Mouse (Mus musculus) Muller cell, postnatal 12 days (primary cell): ENCODE measurements around the gene Tmem44.
A peak's percentile ranks its signal among the peaks of the same experiment; 100 is the strongest.
"Not testable (repeated sequence)": the region's sequence is repeated elsewhere in the genome, so short reads cannot be mapped to it uniquely, and the experiment has no call there.

Source experiments
- DNase-seq: peaks from one replicate; pipeline ENCODE4 v3.0.0-alpha.2; 2015; ENCODE audit errors: inconsistent ontology term

The Tmem44 gene

DNA sequence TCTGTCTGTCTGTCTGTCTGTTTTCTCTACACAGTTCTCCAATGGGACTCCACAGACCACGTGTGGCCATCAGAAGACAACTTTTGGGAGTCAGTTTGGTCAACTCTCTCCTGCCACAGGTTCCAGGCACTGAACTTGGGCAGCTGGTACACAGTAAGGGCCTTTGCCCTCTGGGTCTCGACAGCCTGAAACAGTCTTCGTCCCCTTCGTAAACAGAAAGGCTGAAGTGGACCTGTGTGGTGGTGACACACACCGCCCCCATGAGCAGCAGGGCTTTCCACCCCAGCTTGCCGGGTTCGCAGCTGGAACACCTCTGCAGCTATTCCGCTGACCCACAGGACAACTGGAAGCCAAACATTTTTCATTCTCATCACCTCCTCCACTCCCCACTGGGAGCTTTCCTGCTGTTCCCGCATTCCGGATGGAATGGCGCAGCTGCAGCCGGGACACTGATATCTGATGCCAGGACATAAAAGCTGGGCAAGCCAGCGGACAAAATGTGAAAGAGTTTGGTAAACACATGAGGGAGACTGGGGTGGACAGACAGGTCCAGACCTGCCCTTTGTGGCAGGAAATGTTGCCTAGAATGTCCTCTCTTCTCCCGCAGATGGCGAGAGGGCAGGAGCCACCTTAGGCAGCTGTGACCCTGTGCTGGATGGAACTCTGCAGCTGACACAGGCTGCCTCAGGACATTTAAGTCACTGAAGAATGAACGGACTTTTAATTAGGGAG, 51.4 kb downstream of the Tmem44 start:
- peak; percentile 54 for DNase-seq

DNA sequence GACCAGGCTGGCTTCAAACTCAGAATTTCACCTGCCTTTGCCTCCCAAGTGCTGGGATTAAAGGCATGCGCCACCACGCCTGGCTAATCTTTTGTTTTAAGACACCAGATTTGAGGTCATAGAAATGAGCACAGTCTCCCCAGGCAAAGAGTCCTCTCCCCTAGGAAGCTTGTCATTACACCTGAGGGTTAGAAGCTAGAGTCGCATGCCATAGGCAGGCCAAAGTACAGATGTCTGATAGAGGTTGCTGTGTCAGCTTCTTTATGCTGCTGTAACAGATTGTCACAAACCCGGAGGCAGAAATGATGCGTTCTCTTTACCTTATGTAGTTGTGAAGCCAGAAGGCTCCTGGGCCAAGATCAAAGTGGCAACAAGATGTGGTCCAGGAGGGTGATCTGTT, 53.3 kb downstream of the Tmem44 start:
- DNase-seq, result no peak

DNA sequence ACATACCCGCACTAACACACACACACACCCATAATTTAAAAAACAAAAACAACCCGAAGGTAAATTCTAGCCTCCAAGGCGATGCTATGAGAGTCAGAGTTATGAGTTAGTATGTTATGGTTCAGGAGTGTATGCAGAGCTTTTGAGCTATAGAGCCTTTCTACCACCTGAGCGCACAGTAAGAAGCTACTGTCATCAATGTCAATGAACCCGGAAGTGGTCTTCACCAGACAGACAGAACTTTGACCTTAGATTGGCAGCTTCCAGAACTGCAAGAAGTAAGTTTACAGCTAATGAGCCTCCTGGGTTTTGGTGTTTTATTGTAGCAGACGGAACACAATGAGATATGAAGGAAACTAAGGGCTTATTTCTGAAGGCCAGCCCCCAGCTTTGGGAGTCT, 55.8 kb downstream of the Tmem44 start:
- no peak for DNase-seq

DNA sequence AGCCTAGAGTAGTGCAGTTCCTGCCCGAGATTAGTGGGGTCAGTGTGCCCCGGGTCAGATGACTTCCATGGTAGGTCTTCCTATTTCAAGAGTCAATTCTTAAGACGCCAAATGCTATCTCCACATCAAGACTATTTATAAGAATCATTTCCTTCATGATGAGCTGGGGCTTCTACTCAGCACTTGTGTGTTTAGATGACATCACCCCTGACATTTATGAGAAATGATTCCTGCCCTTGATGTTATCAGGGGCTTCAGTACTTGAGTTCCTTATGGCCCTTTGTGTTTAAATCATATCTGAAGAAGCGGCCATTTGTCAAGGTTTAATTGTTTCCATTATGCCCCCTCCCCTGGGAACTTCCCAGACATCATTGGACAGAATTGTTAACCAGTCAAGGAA, 58.9 kb downstream of the Tmem44 start:
- no peak for DNase-seq

DNA sequence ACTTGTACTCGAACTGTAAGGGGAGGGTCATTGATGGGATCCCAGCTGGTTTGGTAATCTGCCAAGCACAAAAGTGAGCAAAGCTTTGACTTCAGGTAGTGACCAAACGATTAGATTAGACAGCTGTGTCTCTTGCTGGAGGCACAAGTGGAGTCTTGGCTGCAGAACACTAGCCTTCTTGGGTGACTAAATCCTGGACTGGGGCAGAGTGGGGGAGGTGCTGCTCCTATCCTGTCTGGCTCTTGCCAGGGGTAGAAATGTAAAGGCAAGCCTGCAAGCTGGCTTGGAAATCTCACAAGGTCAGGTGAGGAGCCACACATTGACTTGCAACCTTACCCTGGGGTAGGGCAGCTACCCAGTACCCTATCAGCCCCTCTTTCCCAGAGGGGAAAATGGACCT, 59.9 kb downstream of the Tmem44 start:
- no peak for DNase-seq

DNA sequence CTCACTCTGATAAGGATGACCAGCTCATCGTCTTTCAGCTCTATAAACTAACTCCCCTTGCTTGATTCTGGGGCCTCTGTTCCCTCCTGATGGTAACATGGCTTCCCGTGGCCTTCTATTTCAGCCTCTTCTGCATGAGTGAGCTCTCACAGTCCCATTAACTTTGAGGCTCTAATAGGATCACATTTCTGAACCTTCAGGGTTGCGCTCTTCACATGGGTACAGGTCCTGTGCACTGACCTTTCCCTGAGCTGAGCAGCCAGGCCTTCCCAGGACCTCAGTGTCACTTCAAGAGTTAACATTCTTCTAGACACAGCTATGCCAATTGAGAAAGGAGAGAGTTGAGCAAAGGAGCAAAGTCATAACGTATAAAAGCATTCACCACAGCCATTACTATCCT, 60.3 kb downstream of the Tmem44 start:
- no peak for DNase-seq

DNA sequence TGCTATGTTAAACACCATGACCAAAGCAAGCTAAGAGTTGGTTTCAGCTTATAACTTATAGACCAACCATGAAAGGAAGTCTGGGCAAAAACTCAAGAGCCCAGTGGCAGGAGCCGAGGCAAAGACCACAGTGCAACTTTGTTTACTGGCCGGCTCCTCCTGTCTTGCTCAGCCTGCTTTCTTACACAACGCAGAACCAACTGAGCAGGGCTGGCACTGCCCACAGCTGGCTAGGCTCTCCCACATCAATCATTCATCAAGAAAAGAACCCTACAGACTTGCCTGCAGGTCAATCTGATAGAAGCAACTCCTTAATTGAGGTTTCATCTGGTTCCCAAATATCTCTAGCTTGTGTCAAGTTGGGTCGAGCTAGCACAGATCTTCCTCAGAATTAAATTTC, 61.0 kb downstream of the Tmem44 start:
- no peak for DNase-seq

DNA sequence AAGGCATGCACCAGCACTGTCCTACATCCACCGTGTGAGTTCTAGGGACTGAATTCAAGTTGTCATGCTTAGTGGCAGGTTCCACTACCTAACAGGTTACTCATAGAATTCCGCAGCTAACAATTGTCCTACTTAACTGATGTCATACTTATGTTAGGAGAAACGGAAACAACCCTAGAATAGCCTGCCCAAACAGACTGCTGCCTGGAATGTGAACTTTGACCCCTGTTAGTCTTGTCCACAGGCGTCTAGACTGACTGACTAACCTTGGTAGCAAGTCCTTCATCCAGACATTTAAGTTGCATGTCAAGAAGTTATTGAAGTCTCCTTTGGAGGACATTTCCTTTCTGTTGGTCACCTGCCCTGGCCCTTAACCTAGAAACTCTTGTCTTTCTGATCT, 64.1 kb downstream of the Tmem44 start:
- no peak for DNase-seq

DNA sequence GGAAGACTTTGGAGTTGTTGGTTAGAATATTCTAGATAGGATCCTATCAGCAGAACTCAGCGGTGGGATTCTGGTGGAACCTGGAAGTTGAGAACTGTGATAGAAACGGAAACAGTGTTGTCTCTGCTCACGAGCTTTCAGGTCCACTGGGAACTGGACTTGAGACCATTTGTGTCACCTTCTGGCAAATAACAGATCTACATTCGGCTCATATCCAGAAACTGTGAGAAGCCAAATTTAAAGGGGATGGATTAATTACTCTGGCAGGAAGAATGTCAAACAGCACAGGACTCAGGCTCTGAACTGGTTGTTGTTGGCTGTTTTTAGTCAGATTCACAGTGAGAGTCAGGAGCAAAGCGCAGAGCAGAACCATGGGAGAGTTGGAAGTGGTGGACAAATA, 72.9 kb downstream of the Tmem44 start:
- DNase-seq, result no peak

DNA sequence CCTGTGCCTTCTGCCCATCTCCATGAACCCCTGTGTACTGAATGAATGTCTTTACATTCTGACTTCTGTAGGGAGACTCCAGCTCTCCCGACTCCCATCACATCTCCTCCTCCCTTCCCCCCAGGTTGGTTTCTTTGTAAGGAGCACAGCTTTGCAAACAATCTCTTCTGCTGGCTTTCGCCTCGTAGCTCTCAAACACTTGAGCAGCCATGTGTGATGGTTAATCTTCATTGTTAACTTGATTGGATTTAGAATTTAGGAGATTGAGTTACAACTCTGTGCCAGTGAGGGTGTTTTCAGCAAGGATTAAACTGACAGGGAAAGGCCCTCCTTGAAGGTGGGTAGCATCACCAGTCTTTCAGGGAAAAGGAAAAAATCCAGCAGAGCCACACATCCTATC, 73.6 kb downstream of the Tmem44 start:
- DNase-seq, result no peak

DNA sequence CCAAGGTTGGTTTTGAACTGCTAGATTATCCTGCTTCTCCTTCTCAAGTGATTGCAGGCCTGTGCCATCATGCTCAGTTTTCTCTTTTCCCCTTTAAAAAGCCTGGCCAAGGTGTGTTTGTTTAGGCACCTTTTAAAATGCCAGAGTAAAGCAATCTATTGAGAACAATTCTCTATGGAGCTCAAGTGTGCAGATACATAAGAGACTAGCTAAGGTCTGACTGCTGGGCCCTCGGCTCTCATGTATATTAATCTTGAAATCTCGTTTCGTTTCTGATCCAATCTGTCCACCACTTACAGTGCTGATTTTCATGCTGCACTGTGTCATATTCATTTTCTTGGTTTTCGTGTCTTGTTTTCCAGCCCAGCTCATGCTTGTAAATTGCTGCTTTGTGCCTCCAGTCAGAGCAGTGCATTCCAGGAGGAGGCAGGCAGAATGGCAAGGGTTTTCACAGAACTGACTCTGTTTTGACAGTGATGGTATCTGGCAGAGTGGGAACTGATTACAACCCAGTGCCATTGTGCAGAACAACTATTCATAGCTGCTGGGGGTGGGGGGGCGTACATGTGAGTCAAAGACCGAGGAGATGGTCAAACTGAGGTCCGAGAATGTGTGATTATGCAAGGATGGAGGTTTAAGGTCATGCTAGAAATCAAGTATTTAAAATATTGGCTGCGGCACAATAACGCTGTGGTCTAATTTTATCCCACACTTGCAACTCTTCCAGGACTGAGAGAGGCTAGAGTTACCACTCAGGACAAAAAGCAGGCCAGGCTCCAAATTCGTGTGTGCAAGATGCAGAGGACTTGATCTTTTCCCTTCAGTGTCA, 74.8 kb downstream of the Tmem44 start:
- peak; percentile 99 for DNase-seq

DNA sequence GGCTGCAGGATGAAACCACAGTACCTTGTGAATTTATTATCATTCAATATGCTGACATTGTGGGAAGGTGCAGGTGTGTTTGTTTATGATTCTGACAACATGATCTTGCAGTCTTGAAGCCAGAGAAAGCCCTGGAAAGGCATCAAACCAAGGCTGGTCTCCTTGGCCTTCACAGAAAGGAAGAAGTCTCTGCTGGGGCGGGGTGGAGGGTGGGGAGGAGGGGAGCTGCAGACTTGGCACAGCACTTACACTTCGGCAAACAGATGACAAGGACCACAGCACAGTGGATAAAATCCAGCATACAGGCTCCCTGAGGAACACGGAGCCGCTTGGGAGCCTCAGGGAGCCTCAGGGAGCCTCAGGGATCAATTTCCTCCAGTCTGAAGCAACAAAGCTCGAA, 78.2 kb downstream of the Tmem44 start:
- DNase-seq, result no peak

DNA sequence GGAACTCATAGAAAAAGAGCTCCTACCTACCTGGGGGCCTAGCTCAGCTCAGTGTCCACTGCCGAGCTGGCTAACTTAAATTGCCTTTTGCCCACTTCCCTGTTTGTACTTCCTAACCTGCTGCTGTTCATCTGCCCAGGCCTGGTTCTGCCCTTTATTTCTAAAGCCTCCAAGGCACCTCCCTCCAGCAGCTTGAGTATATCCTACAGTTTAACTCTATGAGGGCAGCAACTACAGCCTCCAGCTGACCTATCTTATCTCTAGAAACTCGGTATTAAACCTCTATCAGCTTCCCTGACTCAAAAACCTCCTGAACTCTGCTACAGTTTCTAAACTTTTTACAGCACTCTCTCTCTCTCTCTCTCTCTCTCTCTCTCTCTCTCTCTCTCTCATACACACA, 78.7 kb downstream of the Tmem44 start:
- no peak for DNase-seq

DNA sequence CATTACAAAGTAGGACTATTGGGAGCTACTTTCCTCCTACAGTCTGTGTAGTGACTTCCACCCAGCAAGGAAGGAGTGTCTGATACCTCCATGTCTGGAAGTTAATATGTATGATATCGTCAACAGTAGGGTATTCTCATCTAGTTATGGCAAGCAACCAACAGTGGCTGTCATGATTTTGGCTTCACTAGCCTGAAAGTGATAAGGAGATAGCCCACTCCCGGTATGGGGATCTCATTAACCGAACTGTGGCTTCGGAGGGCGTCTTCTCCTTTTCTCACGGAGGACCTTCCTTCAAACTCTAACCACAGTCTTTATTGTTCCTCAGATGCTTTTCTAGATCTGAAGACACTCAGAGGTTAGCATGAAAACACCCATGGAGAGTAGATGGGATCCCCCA, 81.7 kb downstream of the Tmem44 start:
- DNase-seq, result no peak

DNA sequence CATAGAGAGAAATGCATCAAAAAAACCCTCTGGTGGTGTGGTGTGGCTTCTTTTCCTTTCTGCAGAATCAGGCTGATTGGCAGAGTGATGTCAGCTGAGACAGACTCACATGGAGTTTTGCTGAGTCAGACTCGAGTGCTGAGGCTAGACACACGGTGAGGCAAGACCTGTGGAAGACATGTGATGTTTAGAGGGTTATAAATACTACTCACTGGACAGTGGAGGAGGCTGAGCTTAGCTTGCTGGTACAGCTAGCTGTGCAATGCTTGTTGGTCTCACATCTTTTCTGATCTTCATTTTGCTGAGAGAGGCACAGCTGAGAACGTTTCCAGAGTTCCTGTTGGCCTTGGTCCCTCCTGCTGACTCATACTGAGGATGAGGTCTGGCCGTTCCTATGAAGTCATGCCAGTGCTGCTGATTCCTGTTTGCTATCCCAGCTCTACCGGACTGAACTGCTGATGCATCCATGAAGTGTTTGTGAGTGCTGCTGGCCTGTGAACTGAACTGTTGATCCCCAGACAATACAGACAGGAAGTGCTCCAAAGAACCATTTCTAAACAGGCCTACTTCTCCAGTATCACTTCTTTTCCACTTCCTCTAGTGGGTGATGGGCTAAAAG, 84.9 kb downstream of the Tmem44 start:
- peak; percentile 63 for DNase-seq

DNA sequence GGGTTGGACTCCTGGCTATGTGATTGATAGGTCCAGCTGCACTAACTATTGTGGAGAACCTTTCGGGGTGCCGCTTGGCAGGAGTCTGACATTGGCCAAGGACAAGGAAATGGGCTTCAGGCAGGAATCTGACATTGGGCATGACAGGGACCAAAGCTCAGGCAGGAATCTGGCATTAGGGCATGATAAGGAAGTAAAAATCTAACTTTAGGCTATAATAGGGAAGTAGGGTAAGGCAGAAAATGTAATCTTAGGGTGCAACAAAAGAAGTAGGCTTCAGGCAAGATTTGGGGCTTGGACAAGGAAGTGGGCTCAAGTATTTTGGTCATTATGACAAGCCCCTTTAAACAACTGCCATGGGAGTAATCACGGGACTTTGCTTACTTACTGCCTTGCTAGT, 85.9 kb downstream of the Tmem44 start:
- DNase-seq, result not testable (repeated sequence)
